Mouse (Mus musculus): ENCODE measurements at regions not wholly inside any gene's neighbourhood (a gene's known extent, or its start where the extent isn't known, plus 50 kb on each side); places are given as distances from the start of the nearest gene placed in this dataset.

- Histone ChIP-seq H3K4me1 (ENCODE audit: control insufficient read depth, insufficient read depth) (no peaks in the 10 kb centered on the region), H3K36me3 (replicated peaks; ENCODE audit: control insufficient read depth, insufficient read depth, low read length) (no peaks in the 10 kb centered on the region), H3K9ac (replicated peaks; ENCODE audit: low read depth, low read length) (no peak overlapping the region), H3K4me3 (ENCODE audit: low read depth, low read length) (no peak overlapping the region), H3K4me2 (ENCODE audit: low read depth, low read length) (no peak overlapping the region), H3K9me3 (replicated peaks; ENCODE audit: control insufficient read depth, low read length) (no peaks in the 10 kb centered on the region), H3K27me3 (ENCODE audit: control insufficient read depth, insufficient read depth, low read length) (no peaks in the 10 kb centered on the region), H3K27ac (ENCODE audit: low read depth) (no peak overlapping the region)
- TF ChIP-seq EP300 (IDR thresholded peaks at IDR 0.05; ENCODE audit: low read depth), result no peak
- no peak for TF ChIP-seq CTCF (IDR thresholded peaks at IDR 0.05; ENCODE audit: low read depth)
- DNase-seq (ENCODE audit: low spot score) (no peak), ATAC-seq (ENCODE audit: insufficient read depth, low read depth) (no peak)
- WGBS, result 76% methylated on average over 5 of the region's 5 CpGs
These were observed 130.1 kb upstream of the Rpl34 start for GRCm38 (mm10) chr3:130860315-130860714.

GRCm38 (mm10) chr3:130853866-130854265 is 123.7 kb upstream of the Rpl34 start:
- H3K9ac ChIP-seq (replicated peaks; ENCODE audit: low read depth, low read length), result no peak overlapping the region
- DNase-seq (ENCODE audit: low spot score) (no peak), ATAC-seq (ENCODE audit: insufficient read depth, low read depth) (no peak)
- no peaks in the 10 kb centered on the region for H3K9me3 ChIP-seq (replicated peaks; ENCODE audit: control insufficient read depth, low read length)
- H3K4me1 ChIP-seq (ENCODE audit: control insufficient read depth, insufficient read depth), result no peaks in the 10 kb centered on the region
- no peaks in the 10 kb centered on the region for H3K27me3 ChIP-seq (ENCODE audit: control insufficient read depth, insufficient read depth, low read length)
- H3K27ac ChIP-seq (ENCODE audit: low read depth), result no peak overlapping the region
- no peak overlapping the region for H3K4me3 ChIP-seq (ENCODE audit: low read depth, low read length)
- no peak for TF ChIP-seq EP300 (IDR thresholded peaks at IDR 0.05; ENCODE audit: low read depth)
- no peak for TF ChIP-seq CTCF (IDR thresholded peaks at IDR 0.05; ENCODE audit: low read depth)
- no peak overlapping the region for H3K4me2 ChIP-seq (ENCODE audit: low read depth, low read length)
- no peaks in the 10 kb centered on the region for H3K36me3 ChIP-seq (replicated peaks; ENCODE audit: control insufficient read depth, insufficient read depth, low read length)
- WGBS, result 79% methylated on average over 9 of the region's 9 CpGs

GRCm38 (mm10) chr3:130850766-130851308 is 120.6 kb upstream of the Rpl34 start:
- H3K27me3 ChIP-seq (ENCODE audit: control insufficient read depth, insufficient read depth, low read length), result no peaks in the 10 kb centered on the region
- H3K4me3 ChIP-seq (ENCODE audit: low read depth, low read length), result no peak overlapping the region
- no peaks in the 10 kb centered on the region for H3K4me1 ChIP-seq (ENCODE audit: control insufficient read depth, insufficient read depth)
- DNase-seq (ENCODE audit: low spot score) (no peak), ATAC-seq (ENCODE audit: insufficient read depth, low read depth) (no peak)
- 66% methylated on average over 5 of the region's 5 CpGs for WGBS
- H3K27ac ChIP-seq (ENCODE audit: low read depth), result no peak overlapping the region
- H3K36me3 ChIP-seq (replicated peaks; ENCODE audit: control insufficient read depth, insufficient read depth, low read length), result no peaks in the 10 kb centered on the region
- H3K4me2 ChIP-seq (ENCODE audit: low read depth, low read length), result no peak overlapping the region
- H3K9me3 ChIP-seq (replicated peaks; ENCODE audit: control insufficient read depth, low read length), result no peaks in the 10 kb centered on the region
- TF ChIP-seq EP300 (IDR thresholded peaks at IDR 0.05; ENCODE audit: low read depth) (no peak), CTCF (IDR thresholded peaks at IDR 0.05; ENCODE audit: low read depth) (no peak)
- no peak overlapping the region for H3K9ac ChIP-seq (replicated peaks; ENCODE audit: low read depth, low read length)

- Histone ChIP-seq H3K4me3 (ENCODE audit: low read depth, low read length) (no peak overlapping the region), H3K9me3 (replicated peaks; ENCODE audit: control insufficient read depth, low read length) (no peaks in the 10 kb centered on the region), H3K36me3 (replicated peaks; ENCODE audit: control insufficient read depth, insufficient read depth, low read length) (no peaks in the 10 kb centered on the region), H3K9ac (replicated peaks; ENCODE audit: low read depth, low read length) (no peak overlapping the region), H3K27me3 (ENCODE audit: control insufficient read depth, insufficient read depth, low read length) (no peaks in the 10 kb centered on the region), H3K4me1 (ENCODE audit: control insufficient read depth, insufficient read depth) (no peaks in the 10 kb centered on the region), H3K4me2 (ENCODE audit: low read depth, low read length) (no peak overlapping the region), H3K27ac (ENCODE audit: low read depth) (no peak overlapping the region)
- no peak for TF ChIP-seq CTCF (IDR thresholded peaks at IDR 0.05; ENCODE audit: low read depth)
- TF ChIP-seq EP300 (IDR thresholded peaks at IDR 0.05; ENCODE audit: low read depth), result no peak
- WGBS, result 59% methylated on average over 1 of the region's 1 CpGs
- DNase-seq (ENCODE audit: low spot score) (no peak), ATAC-seq (ENCODE audit: insufficient read depth, low read depth) (no peak)
These were observed 111.6 kb upstream of the Rpl34 start for GRCm38 (mm10) chr3:130841755-130842154.

GRCm38 (mm10) chr3:130839924-130840440 is 109.8 kb upstream of the Rpl34 start:
- 85% methylated on average over 9 of the region's 9 CpGs for WGBS
- DNase-seq (ENCODE audit: low spot score) (no peak), ATAC-seq (ENCODE audit: insufficient read depth, low read depth) (no peak)
- H3K4me1 ChIP-seq (ENCODE audit: control insufficient read depth, insufficient read depth), result no peaks in the 10 kb centered on the region
- no peaks in the 10 kb centered on the region for H3K27me3 ChIP-seq (ENCODE audit: control insufficient read depth, insufficient read depth, low read length)
- H3K27ac ChIP-seq (ENCODE audit: low read depth), result no peak overlapping the region
- TF ChIP-seq CTCF (IDR thresholded peaks at IDR 0.05; ENCODE audit: low read depth), result no peak
- TF ChIP-seq EP300 (IDR thresholded peaks at IDR 0.05; ENCODE audit: low read depth), result no peak
- no peak overlapping the region for H3K9ac ChIP-seq (replicated peaks; ENCODE audit: low read depth, low read length)
- no peaks in the 10 kb centered on the region for H3K9me3 ChIP-seq (replicated peaks; ENCODE audit: control insufficient read depth, low read length)
- H3K4me3 ChIP-seq (ENCODE audit: low read depth, low read length), result no peak overlapping the region
- no peak overlapping the region for H3K4me2 ChIP-seq (ENCODE audit: low read depth, low read length)
- H3K36me3 ChIP-seq (replicated peaks; ENCODE audit: control insufficient read depth, insufficient read depth, low read length), result no peaks in the 10 kb centered on the region
